Mouse (Mus musculus): ENCODE results near the gene Rrp1b.
A peak's percentile ranks its signal among the peaks of the same experiment; 100 is the strongest.

Gene Rrp1b

GRCm38 (mm10) chr17:32035609-32036508, at the start of gene Rrp1b, which contains the start of gene Hsf2bp:
Gene Rrp1b (plus strand): TSS chr17:32036100.
Gene Hsf2bp (minus strand): TSS chr17:32036349.
- peak; percentile 67 for DNase-seq

GRCm38 (mm10) chr17:31986915-31987314, 49.0 kb upstream of the Rrp1b start:
- DNase-seq = no peak

- no peak for DNase-seq
Observed at GRCm38 (mm10) chr17:31989035-31989434, 46.9 kb upstream of the Rrp1b start.

GRCm38 (mm10) chr17:31992004-31992403, 43.9 kb upstream of the Rrp1b start:
- DNase-seq = no peak

- DNase-seq = no peak
Observed at GRCm38 (mm10) chr17:31993354-31993753, 42.5 kb upstream of the Rrp1b start.

GRCm38 (mm10) chr17:31994132-31994531, 41.8 kb upstream of the Rrp1b start:
- no peak for DNase-seq

GRCm38 (mm10) chr17:31995784-31996183, 40.1 kb upstream of the Rrp1b start:
- no peak for DNase-seq

GRCm38 (mm10) chr17:31996331-31996730, 39.6 kb upstream of the Rrp1b start:
- DNase-seq = no peak

GRCm38 (mm10) chr17:31998351-31998750, 37.5 kb upstream of the Rrp1b start:
- no peak for DNase-seq

- no peak for DNase-seq
Observed at GRCm38 (mm10) chr17:32003251-32003650, 32.6 kb upstream of the Rrp1b start.

- DNase-seq = no peak
Observed at GRCm38 (mm10) chr17:32006800-32007199, 29.1 kb upstream of the Rrp1b start.

- DNase-seq = no peak
Observed at GRCm38 (mm10) chr17:32011694-32012093, 24.2 kb upstream of the Rrp1b start.

GRCm38 (mm10) chr17:32012254-32012653, 23.6 kb upstream of the Rrp1b start:
- no peak for DNase-seq

GRCm38 (mm10) chr17:32013659-32014058, 22.2 kb upstream of the Rrp1b start:
- DNase-seq = no peak

GRCm38 (mm10) chr17:32016481-32016880, 19.4 kb upstream of the Rrp1b start:
- no peak for DNase-seq

- no peak for DNase-seq
Observed at GRCm38 (mm10) chr17:32018127-32018894, 17.6 kb upstream of the Rrp1b start.

GRCm38 (mm10) chr17:32021981-32022380, 13.9 kb upstream of the Rrp1b start:
- no peak for DNase-seq

- no peak for DNase-seq
Observed at GRCm38 (mm10) chr17:32022551-32022950, 13.3 kb upstream of the Rrp1b start.

- no peak for DNase-seq
Observed at GRCm38 (mm10) chr17:32023088-32023487, 12.8 kb upstream of the Rrp1b start.

- DNase-seq = no peak
Observed at GRCm38 (mm10) chr17:32024671-32025073, 11.2 kb upstream of the Rrp1b start.

GRCm38 (mm10) chr17:32025386-32025785, 10.5 kb upstream of the Rrp1b start:
- DNase-seq = peak; percentile 19

- no peak for DNase-seq
Observed at GRCm38 (mm10) chr17:32027666-32028065, 8.2 kb upstream of the Rrp1b start.

GRCm38 (mm10) chr17:32028301-32028700, 7.6 kb upstream of the Rrp1b start:
- no peak for DNase-seq

- DNase-seq = no peak
Observed at GRCm38 (mm10) chr17:32031684-32032083, 4.2 kb upstream of the Rrp1b start.

Data from cerebellum, adult 8-10 months (tissue).